Mouse (Mus musculus): ENCODE results near the gene Ydjc. TPM values are rescaled to one million over a fixed set of nuclear protein-coding genes. Genes with fewer than 3 reads are reported as not detected.

Ydjc gene
- total and polyA plus RNA-seq, 2 experiments from 2014 or later = 41.3 to 78.5 TPM

DNA sequence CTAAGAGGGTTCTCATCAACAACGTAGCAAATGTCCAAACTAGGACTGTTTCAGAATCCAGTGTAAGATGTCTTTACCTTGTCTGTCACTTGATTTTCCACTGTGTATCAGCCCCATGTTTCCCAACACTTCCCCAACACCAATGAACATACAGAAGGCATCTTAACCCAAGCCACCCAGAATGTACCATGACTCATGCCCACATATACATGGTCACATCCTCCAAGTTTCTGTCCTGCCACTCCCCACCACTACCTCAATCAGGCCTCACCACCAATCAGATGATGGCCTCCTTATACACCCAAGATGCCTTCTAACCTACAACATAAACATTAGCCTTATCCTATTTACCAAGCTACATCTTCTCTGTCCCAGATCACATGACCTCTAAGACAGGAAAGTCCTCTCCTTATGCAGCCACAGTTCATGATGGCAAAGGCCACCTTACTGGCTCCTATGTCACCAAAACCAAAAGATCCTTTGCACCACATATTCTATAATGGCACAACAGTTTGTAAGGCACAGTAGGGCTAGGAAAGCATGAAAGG, 33.3 kb downstream of the Ydjc start:
- no peaks in the 10 kb centered on the region for H3K9me3 ChIP-seq (ENCODE audit: low read length)
- WGBS = 100% methylated on average over 1 of the region's 1 CpGs
- no peak overlapping the region for H3K4me3 ChIP-seq (ENCODE audit: low read length)
- H3K27me3 ChIP-seq (ENCODE audit: insufficient read depth, low read length) = no peaks in the 10 kb centered on the region
- H3K4me2 ChIP-seq (ENCODE audit: low read depth, low read length) = no peak overlapping the region
- H3K4me1 ChIP-seq (ENCODE audit: insufficient read depth, low read length) = no peaks in the 10 kb centered on the region
- TF ChIP-seq CTCF (IDR thresholded peaks at IDR 0.05; ENCODE audit: low read depth) = no peak
- ATAC-seq (no peak), DNase-seq (ENCODE audit: low spot score) (no peak)
- no peak overlapping the region for H3K27ac ChIP-seq
- no peak overlapping the region for H3K9ac ChIP-seq (replicated peaks; ENCODE audit: low read length)
- peaks cover 6% of the 10 kb centered on the region; the same call in 1 of the 2 replicates for H3K36me3 ChIP-seq (ENCODE audit: insufficient read depth, low read length)

DNA sequence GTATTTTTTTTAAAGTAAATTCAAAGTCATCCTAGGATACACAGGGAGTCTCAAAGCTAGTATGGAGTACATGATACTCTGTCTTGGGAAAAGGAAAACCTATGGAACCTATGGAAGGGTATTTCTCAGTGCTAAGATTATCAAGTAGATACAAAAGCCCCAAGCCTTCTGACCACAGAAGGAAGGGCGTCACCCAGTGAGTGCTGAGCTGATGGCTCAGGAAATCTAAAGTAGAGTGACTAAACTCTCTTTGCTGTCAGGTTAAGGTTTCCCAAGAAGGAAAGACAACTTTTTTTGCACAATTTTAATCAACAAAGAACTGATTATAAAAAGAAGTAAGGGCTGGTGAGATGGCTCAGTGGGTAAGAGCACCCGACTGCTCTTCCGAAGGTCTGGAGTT, 35.3 kb downstream of the Ydjc start:
- H3K9ac ChIP-seq (replicated peaks; ENCODE audit: low read length) = no peak overlapping the region
- no peaks in the 10 kb centered on the region for H3K27me3 ChIP-seq (ENCODE audit: insufficient read depth, low read length)
- peaks cover under 1% of the 10 kb centered on the region; the same call in 1 of the 2 replicates for H3K36me3 ChIP-seq (ENCODE audit: insufficient read depth, low read length)
- H3K4me2 ChIP-seq (ENCODE audit: low read depth, low read length) = no peak overlapping the region
- TF ChIP-seq CTCF (IDR thresholded peaks at IDR 0.05; ENCODE audit: low read depth) = no peak
- DNase-seq (ENCODE audit: low spot score) (no peak), ATAC-seq (no peak)
- 94% methylated on average over 3 of the region's 3 CpGs for WGBS
- no peak overlapping the region for H3K4me3 ChIP-seq (ENCODE audit: low read length)
- H3K9me3 ChIP-seq (ENCODE audit: low read length) = no peaks in the 10 kb centered on the region
- no peaks in the 10 kb centered on the region for H3K4me1 ChIP-seq (ENCODE audit: insufficient read depth, low read length)
- H3K27ac ChIP-seq = no peak overlapping the region

DNA sequence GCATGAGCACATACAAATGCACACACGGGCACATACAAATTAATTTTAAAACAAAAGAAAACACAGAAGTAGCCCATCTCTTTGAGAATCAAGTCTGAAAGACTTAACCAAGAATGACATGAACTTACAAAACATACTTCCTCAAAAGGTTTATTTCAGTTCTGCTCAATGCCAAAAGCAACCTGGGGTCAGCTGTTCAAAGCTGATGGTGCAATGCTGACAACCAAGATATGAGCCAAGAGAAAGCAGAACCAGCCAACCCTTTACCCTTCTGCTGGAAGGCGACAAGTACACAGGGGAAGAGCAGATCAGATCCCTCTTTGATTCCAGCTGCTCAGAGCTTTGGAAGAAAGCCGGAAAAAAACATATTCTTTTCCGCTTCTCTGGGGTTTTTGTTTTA, 37.0 kb downstream of the Ydjc start:
- no peaks in the 10 kb centered on the region for H3K27me3 ChIP-seq (ENCODE audit: insufficient read depth, low read length)
- H3K9ac ChIP-seq (replicated peaks; ENCODE audit: low read length) = no peak overlapping the region
- no peak overlapping the region for H3K4me3 ChIP-seq (ENCODE audit: low read length)
- no peak for TF ChIP-seq CTCF (IDR thresholded peaks at IDR 0.05; ENCODE audit: low read depth)
- H3K27ac ChIP-seq = no peak overlapping the region
- DNase-seq (ENCODE audit: low spot score) (no peak), ATAC-seq (no peak)
- no peaks in the 10 kb centered on the region for H3K4me1 ChIP-seq (ENCODE audit: insufficient read depth, low read length)
- no peaks in the 10 kb centered on the region for H3K36me3 ChIP-seq (ENCODE audit: insufficient read depth, low read length)
- WGBS = 86% methylated on average over 4 of the region's 4 CpGs
- no peaks in the 10 kb centered on the region for H3K9me3 ChIP-seq (ENCODE audit: low read length)
- no peak overlapping the region for H3K4me2 ChIP-seq (ENCODE audit: low read depth, low read length)

DNA sequence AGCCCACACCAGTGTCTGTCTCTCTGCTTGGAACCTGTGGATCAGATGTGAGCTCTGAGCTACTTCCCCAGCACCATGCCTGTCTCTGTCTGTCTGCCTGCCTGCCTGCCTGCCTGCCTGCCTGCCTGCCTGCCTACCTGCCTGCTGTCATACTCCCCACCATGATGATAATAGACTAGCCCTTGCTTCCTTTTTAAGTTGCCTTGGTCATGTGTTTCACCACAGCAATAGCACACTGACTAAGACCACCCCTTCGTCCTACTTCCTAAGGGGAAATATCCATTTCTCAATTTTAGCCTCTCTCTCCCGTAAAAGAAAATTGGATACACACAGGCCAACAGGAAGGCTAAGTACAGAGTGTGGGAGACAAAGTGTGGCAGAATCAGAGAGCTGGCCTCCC, 37.7 kb downstream of the Ydjc start:
- Histone ChIP-seq H3K4me3 (ENCODE audit: low read length) (no peak overlapping the region), H3K27ac (no peak overlapping the region), H3K9me3 (ENCODE audit: low read length) (no peaks in the 10 kb centered on the region), H3K4me2 (ENCODE audit: low read depth, low read length) (no peak overlapping the region), H3K4me1 (ENCODE audit: insufficient read depth, low read length) (no peaks in the 10 kb centered on the region), H3K9ac (replicated peaks; ENCODE audit: low read length) (no peak overlapping the region), H3K36me3 (ENCODE audit: insufficient read depth, low read length) (no peaks in the 10 kb centered on the region), H3K27me3 (ENCODE audit: insufficient read depth, low read length) (no peaks in the 10 kb centered on the region)
- no peak for TF ChIP-seq CTCF (IDR thresholded peaks at IDR 0.05; ENCODE audit: low read depth)
- DNase-seq (ENCODE audit: low spot score) (no peak), ATAC-seq (no peak)
- 87% methylated on average over 2 of the region's 2 CpGs for whole genome bisulfite sequencing

DNA sequence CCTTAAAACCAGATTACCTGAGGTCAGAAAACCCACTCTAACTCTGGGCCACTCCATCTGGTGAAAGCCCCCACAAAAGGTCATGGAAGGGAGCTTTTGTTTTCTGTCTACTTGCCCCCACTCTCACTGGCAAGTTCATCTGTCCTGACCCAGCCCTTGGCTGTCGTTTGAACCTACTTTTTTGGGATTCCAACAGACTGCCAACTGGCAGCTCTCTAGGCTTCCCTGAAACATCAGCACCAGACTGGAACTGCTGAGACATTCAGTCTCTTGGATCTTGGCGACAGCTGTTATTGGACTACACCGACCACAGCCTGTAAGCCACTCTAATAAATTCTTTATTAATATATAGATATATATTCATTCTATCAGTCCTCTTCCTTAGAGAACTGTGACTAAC, 38.6 kb downstream of the Ydjc start:
- TF ChIP-seq CTCF (IDR thresholded peaks at IDR 0.05; ENCODE audit: low read depth) = no peak
- no peak overlapping the region for H3K9ac ChIP-seq (replicated peaks; ENCODE audit: low read length)
- H3K27me3 ChIP-seq (ENCODE audit: insufficient read depth, low read length) = no peaks in the 10 kb centered on the region
- H3K36me3 ChIP-seq (ENCODE audit: insufficient read depth, low read length) = no peaks in the 10 kb centered on the region
- no peak overlapping the region for H3K27ac ChIP-seq
- H3K9me3 ChIP-seq (ENCODE audit: low read length) = no peaks in the 10 kb centered on the region
- ATAC-seq = no peak
- no peak overlapping the region for H3K4me3 ChIP-seq (ENCODE audit: low read length)
- H3K4me2 ChIP-seq (ENCODE audit: low read depth, low read length) = no peak overlapping the region
- WGBS = 65% methylated on average over 3 of the region's 3 CpGs
- H3K4me1 ChIP-seq (ENCODE audit: insufficient read depth, low read length) = no peaks in the 10 kb centered on the region
- DNase-seq (ENCODE audit: low spot score) = no peak

DNA sequence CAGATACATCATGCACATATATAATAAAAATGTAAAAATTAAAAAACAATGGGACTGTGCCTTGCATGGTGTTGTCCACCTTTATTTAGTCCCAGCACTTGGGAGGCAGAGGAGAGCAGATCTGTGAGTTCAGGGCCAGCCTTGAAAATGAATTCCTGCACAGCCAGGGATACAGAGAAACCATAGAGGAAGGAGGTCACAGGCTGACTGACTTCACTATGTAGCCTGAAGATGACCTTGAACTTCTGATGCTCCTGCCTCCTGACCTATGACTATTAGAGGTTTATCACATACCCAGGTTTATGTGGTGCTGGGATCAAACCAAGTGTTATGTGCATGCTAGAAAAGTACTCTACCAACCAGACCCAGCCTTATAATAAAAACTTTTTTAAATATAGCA, 41.1 kb downstream of the Ydjc start:
- no peak for ATAC-seq
- no peaks in the 10 kb centered on the region for H3K4me1 ChIP-seq (ENCODE audit: insufficient read depth, low read length)
- no peaks in the 10 kb centered on the region for H3K27me3 ChIP-seq (ENCODE audit: insufficient read depth, low read length)
- no peaks in the 10 kb centered on the region for H3K36me3 ChIP-seq (ENCODE audit: insufficient read depth, low read length)
- no peaks in the 10 kb centered on the region for H3K9me3 ChIP-seq (ENCODE audit: low read length)
- no peak overlapping the region for H3K9ac ChIP-seq (replicated peaks; ENCODE audit: low read length)
- no peak for DNase-seq (ENCODE audit: low spot score)
- H3K4me2 ChIP-seq (ENCODE audit: low read depth, low read length) = no peak overlapping the region
- no peak for TF ChIP-seq CTCF (IDR thresholded peaks at IDR 0.05; ENCODE audit: low read depth)
- no peak overlapping the region for H3K4me3 ChIP-seq (ENCODE audit: low read length)
- H3K27ac ChIP-seq = no peak overlapping the region

DNA sequence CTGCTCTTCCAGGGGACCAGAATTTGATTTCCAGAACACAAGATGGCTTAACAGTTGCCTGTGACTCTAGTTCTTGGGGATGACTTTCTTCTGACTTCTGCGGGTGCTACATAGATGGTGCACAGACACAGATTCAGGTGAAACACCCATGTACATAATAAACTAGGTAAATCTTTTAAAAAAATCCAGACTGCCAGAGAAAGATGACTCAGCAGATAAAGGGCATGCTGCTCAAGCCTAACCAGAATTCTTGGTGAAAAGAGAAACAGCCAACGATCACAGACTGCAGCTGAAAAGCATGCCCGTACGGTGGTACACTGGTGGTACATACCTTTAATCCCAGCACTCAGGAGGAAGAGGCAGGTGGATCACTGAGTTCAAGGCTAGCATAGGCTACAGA, 49.4 kb downstream of the Ydjc start:
- Histone ChIP-seq H3K4me2 (ENCODE audit: low read depth, low read length) (no peak overlapping the region), H3K4me3 (ENCODE audit: low read length) (no peak overlapping the region), H3K27ac (no peak overlapping the region), H3K4me1 (ENCODE audit: insufficient read depth, low read length) (no peaks in the 10 kb centered on the region), H3K27me3 (ENCODE audit: insufficient read depth, low read length) (no peaks in the 10 kb centered on the region), H3K36me3 (ENCODE audit: insufficient read depth, low read length) (no peaks in the 10 kb centered on the region), H3K9ac (replicated peaks; ENCODE audit: low read length) (no peak overlapping the region), H3K9me3 (ENCODE audit: low read length) (no peaks in the 10 kb centered on the region)
- ATAC-seq (no peak), DNase-seq (ENCODE audit: low spot score) (no peak)
- 94% methylated on average over 4 of the region's 4 CpGs for WGBS
- TF ChIP-seq CTCF (IDR thresholded peaks at IDR 0.05; ENCODE audit: low read depth) = no peak

Measured in hindbrain, postnatal 0 days (tissue).